Mouse (Mus musculus) hindbrain, embryonic 13.5 days (tissue): Measurements from ENCODE around the gene Kcp. TPM values are rescaled to one million over a fixed set of nuclear protein-coding genes. Genes with fewer than 3 reads are reported as not detected.
A peak's percentile ranks its signal among the peaks of the same experiment; 100 is the strongest.

Source experiments
- ATAC-seq: fragments of 200-750 bp; cut with Nextera tagmentation; 2 replicates; pipeline ENCODE4 v1.8.0; 2017; ENCODE audit warnings: moderate TSS enrichment; ENCODE audit not compliant: low FRiP score
- H3K27ac ChIP-seq: fragments of 300-500 bp; sonication (generic); 2 replicates; pipeline ENCODE4 v1.5.1; 2015; ENCODE audit warnings: inconsistent platforms, mild to moderate bottlenecking, moderate library complexity
- H3K27me3 ChIP-seq: fragments of 300-500 bp; sonication (generic); 2 replicates; pipeline ENCODE4 v1.6.1; 2015; ENCODE audit warnings: mild to moderate bottlenecking, inconsistent platforms
- H3K36me3 ChIP-seq: fragments of 300-500 bp; sonication (generic); 2 replicates; pipeline ENCODE4 v1.6.1; 2015; ENCODE audit warnings: mild to moderate bottlenecking, inconsistent platforms
- H3K4me1 ChIP-seq: fragments of 300-500 bp; sonication (generic); replicated peaks from 2 replicates; pipeline ENCODE4 v1.6.1; 2015; ENCODE audit warnings: inconsistent platforms
- H3K4me2 ChIP-seq: fragments of 300-500 bp; sonication (generic); 2 replicates; pipeline ENCODE4 v1.6.1; 2015; ENCODE audit warnings: inconsistent platforms, mild to moderate bottlenecking, moderate library complexity
- H3K4me3 ChIP-seq: fragments of 300-500 bp; sonication (generic); 2 replicates; pipeline ENCODE4 v1.5.1; 2015; ENCODE audit warnings: mild to moderate bottlenecking, inconsistent platforms
- H3K9ac ChIP-seq: fragments of 300-500 bp; sonication (generic); 2 replicates; pipeline ENCODE4 v1.6.1; 2015; ENCODE audit warnings: mild to moderate bottlenecking, inconsistent platforms
- H3K9me3 ChIP-seq: fragments of 300-500 bp; sonication (generic); 2 replicates; pipeline ENCODE4 v1.6.1; 2016; ENCODE audit warnings: inconsistent platforms
- WGBS: fragments of 180-500 bp; shearing (Covaris S2); methylation state at CpG from one replicate; pipeline ENCODE4 v1.1.7; 2015; 5-methylcytosine and 5-hydroxymethylcytosine counted together
- polyA plus RNA-seq: library from polyadenylated mRNA; unstranded; fragments of >200 nt; fragmentation: Nextera tagmentation; extraction: Ambion mirVana; gene quantifications from 2 replicates; pipeline ENCODE4 v1.2.1, GENCODE M21; 2015

The Kcp gene
- polyA plus RNA-seq, 1 experiment from 2014 or later: 20.1 TPM

- Histone ChIP-seq H3K36me3 (peaks cover 16% of the 10 kb centered on the region), H3K9ac (0 out of 2 replicates have a peak overlapping the region, but pooled peaks have one; percentile 10), H3K9me3 (no peaks in the 10 kb centered on the region), H3K4me2 (no peak overlapping the region), H3K4me3 (no peak overlapping the region), H3K27me3 (peaks cover 12% of the 10 kb centered on the region), H3K4me1 (peaks cover under 1% of the 10 kb centered on the region), H3K27ac (no peak overlapping the region)
- 78% methylated on average over 6 of the region's 6 CpGs for whole genome bisulfite sequencing
- no peak for ATAC-seq
Measured at GRCm38 (mm10) chr6:29426331-29426730, 81.4 kb downstream of the Kcp start.

DNA sequence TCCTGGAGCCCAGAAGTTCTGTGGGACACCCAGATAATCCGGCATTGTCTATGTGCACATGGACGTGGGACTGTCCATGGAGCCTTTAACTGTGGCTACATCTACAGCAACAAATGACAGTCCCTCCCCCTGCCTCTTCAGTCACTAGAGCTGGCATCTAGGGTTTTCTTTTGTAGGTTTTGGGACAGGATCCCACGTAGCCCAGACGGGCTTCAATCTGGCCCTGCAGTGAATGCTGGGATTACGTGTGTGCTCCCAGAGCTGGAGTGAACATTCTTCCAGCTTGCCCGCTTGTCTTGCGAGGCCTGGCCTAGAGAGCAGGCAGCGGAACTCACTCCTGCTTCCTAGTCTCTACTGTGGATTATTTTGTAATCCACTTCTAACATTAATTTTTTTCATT is 82.6 kb downstream of the Kcp start:
- ATAC-seq: no peak
- no peaks in the 10 kb centered on the region for H3K4me1 ChIP-seq

More for the DNA sequence above, 82.6 kb downstream of the Kcp start:
- H3K9me3 ChIP-seq: no peaks in the 10 kb centered on the region
- WGBS: 89% methylated on average over 8 of the region's 8 CpGs
- no peak overlapping the region for H3K4me2 ChIP-seq
- H3K4me3 ChIP-seq: no peak overlapping the region
- no peak overlapping the region for H3K27ac ChIP-seq
- no peak overlapping the region for H3K9ac ChIP-seq
- H3K36me3 ChIP-seq: peaks cover 21% of the 10 kb centered on the region
- no peaks in the 10 kb centered on the region for H3K27me3 ChIP-seq

Other genes with a start within 250 kb of the Kcp start
- gene Hilpda, start 235.5 kb downstream of the Kcp start, polyA plus RNA-seq: 31.8 and 36.6 TPM in 2 replicates
- gene Fam71f2, start 228.4 kb downstream of the Kcp start, polyA plus RNA-seq: 0.47 and 0.53 TPM in 2 replicates
- gene Fam71f1, start 188.8 kb downstream of the Kcp start, polyA plus RNA-seq: not detected in 2 replicates
- 164 and 168 TPM in 2 replicates for gene Calu, start 159.9 kb downstream of the Kcp start, polyA plus RNA-seq
- gene Opn1sw, start 119.5 kb downstream of the Kcp start, polyA plus RNA-seq: 0.26 and 0.32 TPM in 2 replicates
- gene Ccdc136, start 111.6 kb downstream of the Kcp start, polyA plus RNA-seq: 38.3 and 46.1 TPM in 2 replicates
- gene Flnc, start 74.7 kb downstream of the Kcp start, polyA plus RNA-seq: 5.0 and 5.8 TPM in 2 replicates
- gene Atp6v1f, start 40.2 kb downstream of the Kcp start, polyA plus RNA-seq: 337 and 340 TPM in 2 replicates
- 0.57 and 1.0 TPM in 2 replicates for gene Atp6v1fnb, start 36.5 kb downstream of the Kcp start, polyA plus RNA-seq
- gene Irf5, start 18.7 kb upstream of the Kcp start, polyA plus RNA-seq: 2.1 and 2.7 TPM in 2 replicates
- gene Tnpo3, start 101.9 kb upstream of the Kcp start, polyA plus RNA-seq: 92.0 and 95.9 TPM in 2 replicates
- gene Tspan33, start 186.3 kb upstream of the Kcp start, polyA plus RNA-seq: 8.4 and 9.9 TPM in 2 replicates
- gene Smo, start 227.6 kb upstream of the Kcp start, polyA plus RNA-seq: 15.1 and 16.2 TPM in 2 replicates